Mouse (Mus musculus): ENCODE results near the gene Haus6.

DNA sequence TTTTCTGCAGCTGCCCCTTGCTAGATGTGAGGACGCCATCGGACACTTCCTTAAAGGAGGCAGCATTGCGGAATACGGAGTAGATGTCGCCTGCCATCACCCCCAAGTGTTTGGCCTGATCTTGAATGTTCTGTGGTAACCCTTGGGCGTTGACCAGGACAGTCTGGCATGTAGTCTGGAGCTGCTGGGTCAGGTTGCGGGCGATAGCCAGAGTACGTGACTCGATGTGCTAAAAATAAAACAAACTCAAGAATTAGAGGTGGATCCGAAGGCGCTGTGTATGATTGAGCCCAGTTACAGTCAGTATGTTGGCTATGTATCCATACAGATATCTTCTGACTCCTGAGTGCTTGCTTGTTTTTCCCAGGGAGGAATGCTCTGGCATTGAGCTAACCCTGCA, 45.3 kb upstream of the Haus6 start:
- TF ChIP-seq CTCF (IDR thresholded peaks at IDR 0.05; ENCODE audit: borderline replicate concordance, insufficient read depth, low read length): no peak
- no peak for TF ChIP-seq POLR2A (IDR thresholded peaks at IDR 0.05; ENCODE audit: low read depth, low read length)

Data from embryonic fibroblast, embryonic 13.5 days (primary cell).